Mouse (Mus musculus) midbrain, embryonic 16.5 days (tissue): Measurements from ENCODE around the gene Rab28. TPM values are rescaled to one million over a fixed set of nuclear protein-coding genes. Genes with fewer than 3 reads are reported as not detected.

Source experiments
- ATAC-seq: fragments of 200-750 bp; cut with Nextera tagmentation; 2 replicates; pipeline ENCODE4 v1.8.0; 2017; ENCODE audit warnings: moderate TSS enrichment
- H3K27ac ChIP-seq: fragments of 300-500 bp; sonication (generic); 2 replicates; pipeline ENCODE4 v1.5.1; 2014; ENCODE audit warnings: mild to moderate bottlenecking, low read length, mixed read lengths
- H3K27me3 ChIP-seq: fragments of 300-500 bp; sonication (generic); 2 replicates; pipeline ENCODE4 v1.6.1; 2014; ENCODE audit warnings: low read depth, low read length, mixed read lengths; ENCODE audit not compliant: control insufficient read depth, insufficient read depth
- H3K36me3 ChIP-seq: fragments of 300-500 bp; sonication (generic); 2 replicates; pipeline ENCODE4 v1.6.1; 2014; ENCODE audit warnings: mild to moderate bottlenecking, low read length, moderate library complexity, mixed read lengths; ENCODE audit not compliant: control insufficient read depth, insufficient read depth
- H3K4me1 ChIP-seq: fragments of 300-500 bp; sonication (generic); 2 replicates; pipeline ENCODE4 v1.6.1; 2014; ENCODE audit warnings: mild to moderate bottlenecking, low read length, mixed read lengths; ENCODE audit not compliant: control insufficient read depth, insufficient read depth
- H3K4me2 ChIP-seq: fragments of 300-500 bp; sonication (generic); 2 replicates; pipeline ENCODE4 v1.6.1; 2014; ENCODE audit warnings: mild to moderate bottlenecking, low read length, mixed read lengths
- H3K4me3 ChIP-seq: fragments of 300-500 bp; sonication (generic); 2 replicates; pipeline ENCODE4 v1.5.1; 2014; ENCODE audit warnings: low read depth, mild to moderate bottlenecking, low read length, moderate library complexity, mixed read lengths
- H3K9ac ChIP-seq: fragments of 300-500 bp; sonication (generic); 2 replicates; pipeline ENCODE4 v1.6.1; 2014; ENCODE audit warnings: low read depth, low read length, mixed read lengths
- H3K9me3 ChIP-seq: fragments of 300-500 bp; sonication (generic); replicated peaks from 2 replicates; pipeline ENCODE4 v1.6.1; 2014; ENCODE audit warnings: mild to moderate bottlenecking, low read length, mixed read lengths; ENCODE audit not compliant: control insufficient read depth, poor library complexity, severe bottlenecking
- WGBS: fragments of 180-500 bp; shearing (Covaris S2); extraction: QIAGEN DNeasy Blood & Tissue Kit; methylation state at CpG from one replicate; pipeline ENCODE4 v1.1.7; 2014; 5-methylcytosine and 5-hydroxymethylcytosine counted together
- polyA plus RNA-seq: library from polyadenylated mRNA; unstranded; fragments of >200 nt; fragmentation: Nextera tagmentation; extraction: Ambion mirVana; gene quantifications from 2 replicates; pipeline ENCODE4 v1.2.1, GENCODE M21; 2015

Gene Rab28
- polyA plus RNA-seq, 1 experiment from 2014 or later: 62.0 TPM

DNA sequence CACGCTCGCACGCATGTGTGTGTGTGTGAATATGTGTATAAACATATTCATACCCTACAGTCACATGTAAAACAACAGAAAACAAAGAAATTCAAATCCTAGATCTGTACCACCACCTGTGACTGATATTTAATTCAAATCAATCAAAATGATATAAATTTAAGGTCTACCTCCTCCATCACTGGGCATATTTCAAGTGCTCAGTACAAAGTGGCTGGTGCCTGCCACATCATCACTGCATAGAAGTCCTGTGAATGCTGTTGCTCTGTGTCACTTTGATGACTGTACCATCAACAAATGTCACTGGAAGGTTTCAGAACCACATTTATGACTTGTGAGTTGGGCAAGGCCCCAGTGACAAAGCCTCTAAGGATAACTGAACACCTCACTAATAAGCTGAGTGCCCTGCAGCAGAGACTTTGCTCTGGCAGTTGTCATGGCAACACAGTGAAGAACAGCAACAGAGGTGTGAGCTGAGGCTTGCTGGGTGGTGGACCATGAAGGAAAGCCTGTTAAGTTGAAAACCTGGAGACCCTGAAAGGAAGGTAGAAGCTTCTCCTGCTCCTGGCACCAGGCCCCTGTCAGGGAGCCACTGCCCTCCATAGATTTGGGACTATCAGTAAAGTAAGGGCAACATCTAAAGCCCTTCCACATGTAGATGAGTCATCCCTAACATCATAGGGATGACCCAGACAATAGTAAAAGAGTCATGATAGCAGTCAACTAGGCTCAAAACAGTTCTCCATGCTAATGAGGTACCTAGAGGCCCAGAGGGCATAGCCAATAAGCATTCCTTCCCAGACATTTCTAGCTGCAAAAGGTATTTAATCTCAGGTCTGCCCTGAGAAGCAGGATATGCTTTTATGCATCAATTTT, 111.5 kb downstream of the Rab28 start:
- H3K9me3 ChIP-seq: no peaks in the 10 kb centered on the region
- ATAC-seq: peak; percentile 96
- WGBS: 97% methylated on average over 3 of the region's 3 CpGs
- no peak overlapping the region for H3K9ac ChIP-seq
- H3K4me2 ChIP-seq: no peak overlapping the region
- H3K4me1 ChIP-seq: peaks cover 8% of the 10 kb centered on the region
- peak overlapping the region; percentile 61 for H3K27ac ChIP-seq
- H3K36me3 ChIP-seq: no peaks in the 10 kb centered on the region
- no peak overlapping the region for H3K4me3 ChIP-seq
- H3K27me3 ChIP-seq: no peaks in the 10 kb centered on the region

- Histone ChIP-seq H3K4me2 (no peak overlapping the region), H3K4me3 (no peak overlapping the region), H3K27me3 (no peaks in the 10 kb centered on the region), H3K9me3 (no peaks in the 10 kb centered on the region), H3K9ac (no peak overlapping the region), H3K4me1 (peaks cover 8% of the 10 kb centered on the region), H3K36me3 (no peaks in the 10 kb centered on the region), H3K27ac (no peak overlapping the region)
- WGBS: 67% methylated on average over 3 of the region's 3 CpGs
- no peak for ATAC-seq
These were observed 112.8 kb downstream of the Rab28 start for GRCm38 (mm10) chr5:41595199-41595598.

DNA sequence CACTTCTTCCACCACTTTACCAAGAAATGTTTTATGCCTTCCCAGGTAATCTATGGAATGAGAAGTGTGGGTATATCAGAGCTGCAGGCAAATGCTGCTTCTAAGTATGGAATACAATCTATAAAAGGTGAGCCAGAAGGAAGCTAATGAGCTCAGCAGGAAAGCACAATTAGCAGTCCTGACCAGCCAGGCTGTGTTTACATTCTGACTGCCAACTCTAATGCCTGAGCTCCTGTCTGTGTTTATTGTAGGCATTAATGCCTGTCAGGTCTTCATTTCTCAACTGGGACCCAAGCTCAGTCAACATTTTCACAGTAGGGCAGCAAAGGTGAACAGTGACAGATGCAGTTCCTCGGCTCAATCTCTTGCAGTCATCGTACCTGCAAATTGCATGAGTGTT, 129.9 kb downstream of the Rab28 start:
- no peak overlapping the region for H3K4me2 ChIP-seq
- no peaks in the 10 kb centered on the region for H3K36me3 ChIP-seq
- no peak for ATAC-seq
- no peak overlapping the region for H3K4me3 ChIP-seq
- no peak overlapping the region for H3K9ac ChIP-seq
- H3K4me1 ChIP-seq: no peaks in the 10 kb centered on the region
- no peak overlapping the region for H3K27ac ChIP-seq
- 77% methylated on average over 2 of the region's 2 CpGs for WGBS
- H3K27me3 ChIP-seq: no peaks in the 10 kb centered on the region
- no peaks in the 10 kb centered on the region for H3K9me3 ChIP-seq

Other genes with a start within 250 kb of the Rab28 start
- not detected in 2 replicates for gene Nkx3-2, start 56.3 kb upstream of the Rab28 start, polyA plus RNA-seq
- gene Bod1l, start 136.2 kb upstream of the Rab28 start, polyA plus RNA-seq: 26.3 and 28.3 TPM in 2 replicates